Mouse (Mus musculus): Measurements from ENCODE around the gene Cgnl1.

DNA sequence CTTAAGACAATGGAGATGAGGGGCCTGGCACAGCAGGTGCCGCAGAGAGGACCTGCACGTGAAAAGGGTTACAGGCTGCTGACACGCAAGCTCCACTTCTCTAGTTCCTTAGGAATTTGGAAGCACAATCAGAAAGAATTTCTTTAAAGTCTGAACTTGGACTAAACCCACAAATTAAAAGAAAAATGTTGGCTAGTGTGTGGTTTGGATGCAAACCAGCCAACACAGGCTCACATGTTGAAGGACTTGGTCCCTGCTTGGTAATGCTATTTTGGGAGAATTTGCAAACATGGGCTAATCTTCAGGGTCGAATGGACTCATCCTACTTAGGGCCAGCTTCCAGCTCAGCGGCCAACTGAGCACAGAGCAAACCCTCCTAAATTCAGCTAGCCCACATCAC is 26.8 kb upstream of the Cgnl1 start:
- TF ChIP-seq POLR2A (IDR thresholded peaks at IDR 0.05; ENCODE audit: low read depth, low read length) (no peak), CTCF (IDR thresholded peaks at IDR 0.05; ENCODE audit: borderline replicate concordance, insufficient read depth, low read length) (no peak)

All from embryonic fibroblast, embryonic 13.5 days (primary cell).